14 mouse cellular contexts compared by ENCODE assay signal in the genomic region with DNA sequence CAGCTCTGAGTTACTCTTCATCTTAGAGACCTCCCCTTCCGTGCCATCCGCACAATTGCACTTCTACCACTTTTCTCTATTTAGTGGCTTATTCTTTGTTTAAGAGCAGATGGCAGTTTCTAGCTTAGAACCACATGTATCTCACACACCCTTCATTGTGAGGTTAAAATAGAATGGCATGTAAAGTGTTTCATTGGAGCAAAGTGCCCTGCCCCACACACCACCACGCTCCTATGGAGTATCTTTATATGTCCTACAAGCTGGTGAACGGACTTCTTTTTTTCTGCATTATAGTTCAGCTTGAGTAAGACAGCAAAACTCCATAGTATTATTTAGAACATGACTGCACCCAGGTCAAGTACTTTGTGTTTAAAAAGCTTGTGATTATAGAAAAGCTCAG.
"Had no signal": no experiment of that assay in that cellular context is flagged by ENCODE, and none has a peak within 500 bp of the region (broad histone marks: within the 10 kb centered on the region; RNA-seq: fewer than 3 reads in every experiment).

No protein-coding gene starts in this region.

- H3K36me3 ChIP-seq: limb, embryonic 12.5 days; limb, embryonic 15.5 days had no signal

- H3K4me3 ChIP-seq: limb, embryonic 12.5 days; limb, embryonic 15.5 days had no signal

- ATAC-seq: liver, postnatal 0 days; lung, postnatal 0 days had no signal

- H3K27me3 ChIP-seq: limb, embryonic 12.5 days; limb, embryonic 15.5 days had no signal

- DNase-seq: kidney, postnatal 14 days; kidney, postnatal 4 days; left cerebral cortex, postnatal 4 days; liver, postnatal 0 days; lung, embryonic 14.5 days; midbrain, embryonic 14.5 days; thymus, adult 18-20 months; thymus, postnatal 36 days had no signal

- H3K9me3 ChIP-seq: limb, embryonic 12.5 days; limb, embryonic 15.5 days had no signal

- H3K27ac ChIP-seq: limb, embryonic 12.5 days; limb, embryonic 15.5 days; liver, embryonic 14.5 days; macrophage had no signal

- H3K4me2 ChIP-seq: limb, embryonic 12.5 days; limb, embryonic 15.5 days; liver, embryonic 11.5 days; lung, embryonic 14.5 days had no signal

- H3K4me1 ChIP-seq: limb, embryonic 12.5 days; limb, embryonic 15.5 days had no signal

- H3K9ac ChIP-seq: limb, embryonic 12.5 days; limb, embryonic 15.5 days; liver, embryonic 14.5 days; liver, postnatal 0 days; lung, embryonic 14.5 days had no signal
